Mouse (Mus musculus) midbrain, embryonic 12.5 days (tissue): ENCODE data around the gene Ins2. TPM values are rescaled to one million over a fixed set of nuclear protein-coding genes. Genes with fewer than 3 reads are reported as not detected.

Source experiments
- ATAC-seq: fragments of 200-750 bp; cut with Nextera tagmentation; 2 replicates; pipeline ENCODE4 v1.8.0; 2017; ENCODE audit warnings: low read depth, moderate TSS enrichment, moderate library complexity; ENCODE audit not compliant: low FRiP score
- H3K27ac ChIP-seq: fragments of 300-500 bp; sonication (generic); replicated peaks from 2 replicates; pipeline ENCODE4 v1.5.1; 2016; ENCODE audit warnings: mild to moderate bottlenecking
- H3K27me3 ChIP-seq: fragments of 300-500 bp; sonication (generic); 2 replicates; pipeline ENCODE4 v1.6.1; 2016; ENCODE audit warnings: mild to moderate bottlenecking
- H3K36me3 ChIP-seq: fragments of 300-500 bp; sonication (generic); 2 replicates; pipeline ENCODE4 v1.6.1; 2016
- H3K4me1 ChIP-seq: fragments of 300-500 bp; sonication (generic); 2 replicates; pipeline ENCODE4 v1.6.1; 2016
- H3K4me2 ChIP-seq: fragments of 300-500 bp; sonication (generic); replicated peaks from 2 replicates; pipeline ENCODE4 v1.6.1; 2016; ENCODE audit warnings: mild to moderate bottlenecking, moderate library complexity
- H3K4me3 ChIP-seq: fragments of 300-500 bp; sonication (generic); 2 replicates; pipeline ENCODE4 v1.5.1; 2016; ENCODE audit warnings: mild to moderate bottlenecking
- H3K9ac ChIP-seq: fragments of 300-500 bp; sonication (generic); replicated peaks from 2 replicates; pipeline ENCODE4 v1.6.1; 2016; ENCODE audit warnings: mild to moderate bottlenecking, moderate library complexity
- H3K9me3 ChIP-seq: fragments of 300-500 bp; sonication (generic); 2 replicates; pipeline ENCODE4 v1.6.1; 2016; ENCODE audit warnings: mild to moderate bottlenecking
- WGBS: fragments of 180-500 bp; shearing (Covaris S2); methylation state at CpG from one replicate; pipeline ENCODE4 v1.1.7; 2016; 5-methylcytosine and 5-hydroxymethylcytosine counted together
- polyA plus RNA-seq: library from polyadenylated mRNA; unstranded; fragments of >200 nt; fragmentation: Nextera tagmentation; extraction: Ambion mirVana; gene quantifications from 2 replicates; pipeline ENCODE4 v1.2.1, GENCODE M21; 2016

Ins2 gene
- polyA plus RNA-seq = not detected in 2 replicates

DNA sequence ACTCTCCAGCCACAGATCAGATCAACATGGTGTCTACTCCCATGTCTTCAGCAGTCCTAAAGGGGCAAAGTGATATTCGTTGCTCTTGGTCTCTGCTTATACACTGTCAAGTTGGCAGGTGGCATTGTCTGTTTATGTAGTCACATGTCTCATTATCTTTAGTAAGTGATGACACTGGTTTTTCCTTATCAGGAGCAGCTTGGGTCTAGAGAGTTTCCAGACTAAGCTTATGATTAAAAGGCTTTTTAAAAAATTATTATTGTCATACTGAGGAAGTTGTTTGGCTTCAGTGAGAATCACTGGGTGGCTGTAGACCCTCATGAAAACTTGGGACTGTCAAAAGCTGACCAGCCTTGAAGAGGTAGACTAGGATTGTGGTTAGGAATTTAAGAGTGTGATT is at the start of gene Ins2:
Ins2 (minus strand) TSS at position 101 of the 400 bp plus-strand sequence.
- no peak for ATAC-seq

DNA sequence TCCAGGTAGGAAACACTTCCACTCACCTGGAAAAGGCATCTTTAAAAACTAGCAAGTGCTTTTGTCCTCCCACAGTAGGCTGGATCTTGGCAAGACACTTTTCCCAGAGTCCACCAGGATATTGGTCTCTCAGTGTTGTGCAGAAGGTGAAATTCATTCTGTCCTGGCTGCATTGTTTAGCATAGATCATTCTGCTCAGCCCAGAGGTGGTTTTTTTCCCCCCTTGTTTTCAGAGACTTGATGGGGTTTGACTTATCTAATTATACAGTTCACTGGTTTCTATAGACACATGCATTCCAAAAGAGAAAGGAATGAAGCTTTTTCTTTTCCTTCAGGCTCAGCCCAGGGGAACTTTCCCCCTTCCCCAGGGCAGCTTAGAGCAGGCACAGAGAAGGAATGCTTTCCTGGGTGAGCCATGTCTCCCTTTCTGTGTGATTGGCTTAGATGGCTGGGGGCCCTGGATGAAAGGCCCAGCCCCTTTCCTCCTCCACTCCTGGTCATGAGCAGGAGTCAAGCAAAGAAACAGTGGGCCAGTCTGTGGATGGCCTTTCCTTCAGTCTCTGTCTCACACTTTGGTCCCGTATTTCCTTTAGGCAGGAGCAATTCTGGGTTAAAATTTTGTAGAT is 49.6 kb upstream of the Ins2 start:
- peaks cover 11% of the 10 kb centered on the region for H3K4me1 ChIP-seq
- peak overlapping the region; percentile 36 for H3K27ac ChIP-seq
- WGBS = 6% methylated on average over 1 of the region's 1 CpGs
- H3K36me3 ChIP-seq = no peaks in the 10 kb centered on the region
- H3K27me3 ChIP-seq = no peaks in the 10 kb centered on the region
- H3K9ac ChIP-seq = no peak overlapping the region
- H3K4me3 ChIP-seq = no peak overlapping the region
- ATAC-seq = peak; percentile 63
- H3K9me3 ChIP-seq = no peaks in the 10 kb centered on the region
- no peak overlapping the region for H3K4me2 ChIP-seq

More for the DNA sequence above, at the start of gene Ins2:
- Histone ChIP-seq H3K36me3 (no peaks in the 10 kb centered on the region), H3K9ac (no peak within 1 kb of the TSS), H3K4me3 (no peak within 1 kb of the TSS), H3K9me3 (no peaks in the 10 kb centered on the region), H3K27ac (no peak within 1 kb of the TSS), H3K27me3 (no peaks in the 10 kb centered on the region), H3K4me1 (no peaks in the 10 kb centered on the region), H3K4me2 (no peak within 1 kb of the TSS)
- 79% methylated on average over 1 of the region's 1 CpGs for WGBS

DNA sequence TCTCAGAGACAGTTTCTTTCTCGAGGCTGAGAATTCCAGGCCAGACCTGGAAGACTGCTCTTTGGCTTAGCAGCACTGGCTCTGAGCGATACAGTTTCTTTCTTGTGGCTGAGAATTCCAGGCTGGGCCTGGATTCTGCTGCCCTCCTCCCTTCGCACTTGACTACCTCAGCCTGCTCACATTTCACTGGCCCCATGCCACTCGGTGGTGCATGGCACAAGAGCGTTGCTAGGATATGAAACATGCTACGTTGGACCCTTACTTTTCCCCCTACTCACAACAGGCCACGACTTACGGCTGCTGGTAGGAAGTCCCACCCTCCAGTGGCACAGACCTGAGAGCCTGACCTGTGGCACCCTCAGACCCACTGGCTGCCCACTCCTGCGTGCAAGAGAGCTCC is 46.5 kb upstream of the Ins2 start:
- H3K9me3 ChIP-seq = no peaks in the 10 kb centered on the region
- H3K4me3 ChIP-seq = no peak overlapping the region
- H3K27ac ChIP-seq = no peak overlapping the region
- WGBS = 58% methylated on average over 9 of the region's 9 CpGs
- H3K9ac ChIP-seq = no peak overlapping the region
- no peak for ATAC-seq
- H3K4me1 ChIP-seq = peaks cover 11% of the 10 kb centered on the region
- H3K4me2 ChIP-seq = no peak overlapping the region
- no peaks in the 10 kb centered on the region for H3K36me3 ChIP-seq
- no peaks in the 10 kb centered on the region for H3K27me3 ChIP-seq

DNA sequence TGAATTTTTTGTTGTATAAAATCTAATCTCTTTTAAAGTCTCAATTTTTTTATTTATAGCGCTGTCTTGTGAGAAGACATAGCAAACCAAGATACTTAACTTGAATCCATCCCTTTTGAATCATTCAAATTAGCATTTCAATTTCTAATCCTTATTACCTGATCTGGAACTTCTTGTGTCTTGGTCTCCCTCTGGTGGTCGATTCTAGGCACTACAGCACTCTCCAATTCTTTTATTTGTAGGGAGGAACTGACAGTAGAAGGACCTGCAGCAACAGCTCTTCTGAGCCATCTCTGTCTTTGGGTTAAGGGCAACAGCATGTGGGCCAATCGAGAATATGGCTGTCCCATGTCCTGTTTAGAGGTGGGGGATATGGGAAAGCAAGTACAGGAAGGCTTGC is 5.4 kb downstream of the Ins2 start:
- no peak overlapping the region for H3K4me3 ChIP-seq
- no peaks in the 10 kb centered on the region for H3K4me1 ChIP-seq
- no peak overlapping the region for H3K4me2 ChIP-seq
- no peak overlapping the region for H3K27ac ChIP-seq
- H3K9me3 ChIP-seq = no peaks in the 10 kb centered on the region
- H3K36me3 ChIP-seq = no peaks in the 10 kb centered on the region
- no peak for ATAC-seq
- WGBS = 12% methylated on average over 3 of the region's 3 CpGs
- no peaks in the 10 kb centered on the region for H3K27me3 ChIP-seq
- H3K9ac ChIP-seq = no peak overlapping the region

DNA sequence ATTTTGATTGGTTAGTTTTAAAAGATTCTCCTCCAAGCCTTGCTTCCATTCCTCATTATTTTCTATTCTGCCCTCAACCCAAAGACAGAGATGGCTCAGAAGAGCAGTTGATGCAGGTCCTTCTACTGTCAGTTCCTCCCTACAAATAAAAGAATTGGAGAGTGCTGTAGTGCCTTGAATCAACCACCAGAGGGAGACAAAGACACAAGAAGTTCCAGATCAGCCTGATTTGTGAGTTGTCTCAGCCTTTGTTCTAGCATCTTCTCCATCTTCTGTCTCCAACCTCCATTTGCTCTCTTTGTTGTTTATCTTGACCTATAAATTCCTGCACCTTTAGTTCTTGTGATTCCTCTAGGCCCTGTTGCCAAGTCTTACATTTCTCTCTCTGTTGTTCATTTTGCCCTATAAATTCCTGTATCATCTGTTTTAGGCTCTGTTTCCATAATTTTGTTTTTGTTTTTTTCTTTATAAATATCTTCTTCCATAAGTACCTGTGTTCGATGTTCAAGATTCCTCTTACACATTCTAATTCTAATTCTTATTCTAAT is 6.2 kb downstream of the Ins2 start:
- H3K9ac ChIP-seq = no peak overlapping the region
- H3K4me2 ChIP-seq = no peak overlapping the region
- no peak for ATAC-seq
- no peak overlapping the region for H3K4me3 ChIP-seq
- no peaks in the 10 kb centered on the region for H3K27me3 ChIP-seq
- H3K4me1 ChIP-seq = no peaks in the 10 kb centered on the region
- no peak overlapping the region for H3K27ac ChIP-seq
- no peaks in the 10 kb centered on the region for H3K9me3 ChIP-seq
- WGBS = 54% methylated on average over 1 of the region's 1 CpGs
- H3K36me3 ChIP-seq = no peaks in the 10 kb centered on the region

DNA sequence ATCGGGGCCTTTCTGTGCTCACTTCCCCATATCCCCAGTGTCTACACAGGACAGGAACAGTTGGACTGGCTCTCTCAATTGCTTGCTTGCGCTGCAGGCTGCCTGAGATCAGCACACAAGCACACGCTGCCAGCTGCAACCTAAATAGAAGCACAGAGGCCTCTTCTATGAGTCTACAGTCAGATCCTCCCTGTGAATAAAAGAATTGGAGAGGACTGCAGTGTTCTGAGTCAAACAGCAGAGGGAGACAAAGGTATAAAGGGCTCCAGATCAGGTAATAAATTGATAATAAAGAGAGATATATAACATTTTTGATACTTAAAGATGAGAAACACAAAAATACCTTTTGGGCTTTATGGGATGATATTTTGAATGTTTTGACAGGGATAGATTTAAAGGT is 17.2 kb downstream of the Ins2 start:
- Histone ChIP-seq H3K9me3 (no peaks in the 10 kb centered on the region), H3K4me3 (no peak overlapping the region), H3K27ac (no peak overlapping the region), H3K9ac (no peak overlapping the region), H3K4me2 (no peak overlapping the region), H3K36me3 (no peaks in the 10 kb centered on the region), H3K4me1 (no peaks in the 10 kb centered on the region), H3K27me3 (no peaks in the 10 kb centered on the region)
- ATAC-seq = no peak
- 56% methylated on average over 3 of the region's 3 CpGs for WGBS

DNA sequence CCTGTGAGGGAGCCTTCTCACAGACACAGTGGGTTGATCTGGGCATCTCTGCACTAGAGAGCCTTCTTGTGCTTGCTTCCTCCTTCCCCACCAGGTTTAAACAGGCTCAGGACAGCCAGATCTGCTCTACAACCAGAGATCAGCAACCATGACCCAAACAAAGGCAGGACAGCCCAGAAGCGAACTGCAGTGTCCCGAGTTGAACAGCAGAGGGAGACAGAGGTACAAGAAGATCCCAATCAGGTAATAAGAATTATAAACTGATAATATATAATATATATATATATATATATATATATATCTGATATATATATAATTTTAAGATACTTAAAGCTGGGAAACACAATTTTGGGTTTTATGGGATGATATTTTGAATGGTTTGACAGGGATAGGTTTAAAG is 22.5 kb downstream of the Ins2 start:
- Histone ChIP-seq H3K27ac (no peak overlapping the region), H3K4me3 (no peak overlapping the region), H3K4me1 (no peaks in the 10 kb centered on the region), H3K36me3 (no peaks in the 10 kb centered on the region), H3K9ac (no peak overlapping the region), H3K4me2 (no peak overlapping the region), H3K9me3 (no peaks in the 10 kb centered on the region), H3K27me3 (no peaks in the 10 kb centered on the region)
- ATAC-seq = no peak
- 5% methylated on average over 2 of the region's 2 CpGs for WGBS

DNA sequence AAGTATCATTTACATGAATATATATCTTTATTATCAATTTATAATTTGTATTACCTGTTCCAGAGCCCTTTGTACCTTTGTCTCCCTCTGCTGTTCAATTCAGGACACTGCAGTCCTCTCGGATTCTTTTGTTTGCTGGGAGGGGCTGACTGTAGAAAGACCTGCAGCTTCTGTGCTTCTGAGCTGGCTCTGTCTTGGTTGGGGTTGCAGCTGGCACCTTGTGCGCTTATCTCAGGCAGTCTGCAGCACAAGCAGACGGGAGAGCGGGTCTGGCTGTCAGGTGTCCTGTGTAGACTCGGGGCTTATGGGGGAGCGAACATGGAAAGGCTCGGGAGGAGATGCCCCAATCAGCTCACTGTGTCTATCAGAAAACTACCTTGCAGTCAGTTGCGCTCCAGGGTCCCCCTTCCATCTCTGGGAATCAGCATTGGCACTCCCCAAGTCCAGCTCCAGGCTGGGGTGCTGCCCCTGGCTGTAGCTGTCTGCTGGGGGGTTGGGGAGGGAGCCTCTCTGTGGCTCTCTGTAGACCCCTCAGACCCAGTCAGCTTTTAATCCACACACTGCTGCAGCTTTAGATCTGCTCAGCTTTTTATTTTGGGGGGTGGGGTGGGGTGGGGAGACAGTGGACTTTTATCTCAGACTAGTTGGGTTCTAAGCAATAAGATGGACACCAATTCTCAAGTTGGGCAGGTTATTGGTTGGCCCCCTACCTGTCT is 28.2 kb downstream of the Ins2 start:
- ATAC-seq = no peak
- H3K4me3 ChIP-seq = peak overlapping the region; percentile 27
- WGBS = 23% methylated on average over 8 of the region's 8 CpGs
- peak overlapping the region; percentile 51 for H3K9ac ChIP-seq
- H3K27me3 ChIP-seq = no peaks in the 10 kb centered on the region
- H3K4me1 ChIP-seq = no peaks in the 10 kb centered on the region
- H3K9me3 ChIP-seq = no peaks in the 10 kb centered on the region
- H3K4me2 ChIP-seq = peak overlapping the region; percentile 45
- H3K27ac ChIP-seq = no peak overlapping the region
- H3K36me3 ChIP-seq = no peaks in the 10 kb centered on the region

DNA sequence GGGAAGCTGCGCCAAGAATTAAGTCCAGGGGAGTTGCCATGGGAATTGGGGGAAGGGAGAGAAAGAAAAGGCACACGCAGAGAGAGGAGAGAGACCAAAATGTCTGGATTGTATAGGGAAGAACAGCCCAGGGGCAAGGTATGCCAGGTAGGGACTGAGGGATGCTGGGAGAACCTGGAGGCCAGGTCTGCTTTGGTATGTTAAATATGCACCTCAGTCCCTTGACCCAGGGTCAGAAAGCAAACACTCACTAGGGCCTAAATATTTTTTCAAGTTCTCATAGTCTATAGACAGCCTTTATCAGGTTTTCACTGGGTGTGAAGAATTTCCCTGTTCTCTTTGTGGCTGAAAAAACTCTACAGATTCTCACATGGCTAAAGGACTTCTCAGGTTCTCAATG is 36.3 kb downstream of the Ins2 start:
- H3K36me3 ChIP-seq = no peaks in the 10 kb centered on the region
- no peak overlapping the region for H3K4me3 ChIP-seq
- H3K27me3 ChIP-seq = no peaks in the 10 kb centered on the region
- H3K4me2 ChIP-seq = no peak overlapping the region
- H3K27ac ChIP-seq = no peak overlapping the region
- whole genome bisulfite sequencing = 78% methylated on average over 2 of the region's 2 CpGs
- H3K4me1 ChIP-seq = no peaks in the 10 kb centered on the region
- no peak for ATAC-seq
- H3K9me3 ChIP-seq = no peaks in the 10 kb centered on the region
- no peak overlapping the region for H3K9ac ChIP-seq

DNA sequence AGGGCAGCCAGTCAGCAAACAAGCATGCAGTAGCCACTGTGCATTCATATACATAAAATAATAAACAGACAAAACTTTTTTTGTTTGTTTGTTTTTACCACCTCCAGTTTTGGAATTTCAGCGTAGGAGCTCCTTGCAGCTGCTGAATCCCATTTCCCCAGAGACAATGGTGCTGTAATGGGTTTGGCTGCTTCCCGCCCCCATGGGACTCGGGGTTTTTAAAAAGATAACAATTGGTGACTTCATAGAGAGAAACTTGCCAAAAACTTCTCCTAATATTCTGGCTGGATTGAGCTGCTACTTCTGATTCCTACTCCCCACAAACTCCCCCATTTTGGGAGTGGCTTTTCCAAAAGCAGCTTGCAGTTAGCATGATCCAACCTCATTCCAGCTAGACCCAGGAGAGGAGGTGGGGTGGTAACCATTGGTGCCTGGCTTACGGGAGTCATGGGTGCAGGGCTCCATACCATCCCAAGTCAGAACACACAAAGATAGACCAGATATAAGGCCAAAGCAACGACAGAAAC is 43.8 kb downstream of the Ins2 start:
- Histone ChIP-seq H3K4me2 (no peak overlapping the region), H3K9ac (no peak overlapping the region), H3K36me3 (no peaks in the 10 kb centered on the region), H3K27ac (no peak overlapping the region), H3K4me1 (no peaks in the 10 kb centered on the region), H3K4me3 (no peak overlapping the region), H3K27me3 (no peaks in the 10 kb centered on the region), H3K9me3 (no peaks in the 10 kb centered on the region)
- no peak for ATAC-seq
- 71% methylated on average over 5 of the region's 5 CpGs for WGBS

DNA sequence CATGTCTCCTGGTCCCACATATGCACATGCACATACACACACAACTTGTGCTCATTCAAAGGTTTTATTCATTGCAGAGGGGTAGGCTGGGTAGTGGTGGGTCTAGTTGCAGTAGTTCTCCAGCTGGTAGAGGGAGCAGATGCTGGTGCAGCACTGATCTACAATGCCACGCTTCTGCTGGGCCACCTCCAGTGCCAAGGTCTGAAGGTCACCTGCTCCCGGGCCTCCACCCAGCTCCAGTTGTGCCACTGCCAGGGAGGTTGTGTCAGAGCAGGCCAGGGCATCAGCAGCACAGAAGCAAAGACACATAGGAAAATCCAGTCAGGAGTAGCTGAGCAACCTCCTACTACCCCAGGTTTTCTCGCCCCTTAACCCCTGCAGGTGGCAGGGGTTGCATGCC is 64.6 kb downstream of the Ins2 start:
- Histone ChIP-seq H3K9ac (no peak overlapping the region), H3K27ac (no peak overlapping the region), H3K27me3 (0 out of 2 replicates have a peak, but pooled peaks cover 6% of the 10 kb centered on the region), H3K4me1 (no peaks in the 10 kb centered on the region), H3K4me2 (no peak overlapping the region), H3K4me3 (no peak overlapping the region), H3K36me3 (no peaks in the 10 kb centered on the region), H3K9me3 (no peaks in the 10 kb centered on the region)
- ATAC-seq = no peak
- 88% methylated on average over 3 of the region's 3 CpGs for WGBS

DNA sequence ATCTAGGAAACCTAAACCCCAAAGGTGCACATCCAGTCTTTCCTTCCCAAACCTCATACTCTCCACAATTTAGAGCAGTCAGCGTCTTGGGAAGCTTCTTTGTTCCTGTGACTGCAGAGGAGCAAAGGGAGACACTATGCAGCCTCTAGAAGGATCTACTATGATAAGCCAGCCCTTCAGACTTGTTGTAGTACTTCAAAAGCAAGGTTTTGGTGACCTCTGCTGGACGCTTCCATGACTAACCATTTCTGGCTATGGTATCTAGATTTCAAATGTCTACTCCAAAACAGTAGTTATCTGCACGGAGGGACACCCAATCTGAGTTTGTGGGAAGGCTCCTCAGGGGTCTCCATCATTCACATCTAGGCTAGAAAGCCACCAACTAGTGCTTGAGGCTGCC is 67.5 kb downstream of the Ins2 start:
- WGBS = 14% methylated on average over 3 of the region's 3 CpGs
- no peak overlapping the region for H3K4me3 ChIP-seq
- peaks cover 7% of the 10 kb centered on the region; the same call in 1 of the 2 replicates for H3K9me3 ChIP-seq
- H3K36me3 ChIP-seq = no peaks in the 10 kb centered on the region
- no peak for ATAC-seq
- no peak overlapping the region for H3K27ac ChIP-seq
- no peaks in the 10 kb centered on the region for H3K4me1 ChIP-seq
- H3K9ac ChIP-seq = no peak overlapping the region
- H3K4me2 ChIP-seq = no peak overlapping the region
- 0 out of 2 replicates have a peak, but pooled peaks cover 6% of the 10 kb centered on the region for H3K27me3 ChIP-seq
